Mouse (Mus musculus): Measurements from ENCODE around the gene Rplp1. TPM values are rescaled to one million over a fixed set of nuclear protein-coding genes. Genes with fewer than 3 reads are reported as not detected.
A peak's percentile ranks its signal among the peaks of the same experiment; 100 is the strongest.

Rplp1 gene
- 998 and 1,098 TPM in 2 replicates for polyA plus RNA-seq (2015; fragmentation: Nextera tagmentation; extraction: Ambion mirVana)

DNA sequence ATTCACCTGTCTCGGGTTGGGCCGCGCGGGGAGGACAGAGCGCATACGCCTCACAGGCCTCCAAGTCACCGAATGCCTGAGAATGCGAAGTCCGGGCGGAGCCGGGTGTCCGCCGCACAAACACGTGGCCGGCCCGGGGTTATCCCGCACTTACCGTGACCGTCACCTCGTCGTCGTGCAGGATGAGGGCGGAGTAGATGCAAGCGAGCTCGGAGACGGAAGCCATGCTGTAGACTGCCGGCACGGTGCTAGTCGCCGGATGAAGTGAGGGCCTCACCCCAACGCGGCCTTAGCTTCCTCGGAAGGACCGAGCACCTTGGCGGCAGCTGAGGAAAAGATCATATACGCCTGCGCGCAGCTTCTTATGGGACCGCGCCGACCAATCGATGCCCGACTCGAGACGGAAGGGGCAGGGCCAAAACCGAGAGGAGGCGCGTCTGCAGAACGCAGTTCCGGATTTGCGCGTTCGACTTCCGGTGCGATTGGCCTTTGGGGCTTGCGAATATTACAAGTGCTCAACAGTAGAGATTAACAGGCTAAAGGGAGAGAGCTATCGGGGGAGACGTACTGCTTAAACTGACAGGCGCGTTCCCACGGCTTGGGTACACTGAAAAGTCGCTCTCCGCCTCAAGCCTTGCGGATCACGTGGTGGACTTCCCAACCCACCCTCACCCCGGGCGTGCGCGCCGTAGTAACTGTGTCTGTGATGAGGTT is at the start of gene Rplp1:
TSS of gene Rplp1 (minus strand) at position 340 of the 714 bp plus-strand sequence.
- WGBS, result under 1% methylated on average over 70 of the region's 70 CpGs
- Histone ChIP-seq H3K4me2 (peak within 1 kb of the TSS; percentile 85), H3K9ac (replicated peaks) (peak within 1 kb of the TSS; percentile 90), H3K36me3 (peaks cover 23% of the 10 kb centered on the region), H3K27me3 (replicated peaks) (no peaks in the 10 kb centered on the region), H3K27ac (replicated peaks) (peak within 1 kb of the TSS; percentile 91), H3K4me1 (peaks cover 21% of the 10 kb centered on the region), H3K9me3 (replicated peaks) (no peaks in the 10 kb centered on the region), H3K4me3 (replicated peaks) (peak within 1 kb of the TSS; percentile 92)
- peak; percentile 97 for ATAC-seq (ENCODE audit: low FRiP score)

DNA sequence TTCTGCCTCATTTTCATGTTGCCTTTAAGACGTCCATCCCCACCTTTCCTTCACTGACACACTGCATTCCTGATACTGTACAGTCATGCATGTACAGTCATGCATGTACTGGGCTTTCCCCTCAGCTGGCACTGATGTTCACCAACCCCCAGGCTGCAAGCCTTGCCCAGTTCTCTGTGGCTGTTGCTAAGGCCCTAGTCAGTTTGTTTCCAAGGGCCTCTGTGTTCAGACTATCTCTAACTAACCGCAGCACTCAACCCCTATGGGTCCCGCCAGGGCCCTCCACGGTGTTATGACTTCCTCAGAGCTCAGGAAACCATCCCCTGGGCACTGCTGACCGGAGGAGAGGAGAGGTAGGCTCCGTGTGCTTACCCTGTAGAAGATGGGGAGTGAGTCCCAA is 49.0 kb upstream of the Rplp1 start:
- H3K27ac ChIP-seq (replicated peaks), result no peak overlapping the region
- WGBS, result 74% methylated on average over 6 of the region's 6 CpGs
- H3K4me2 ChIP-seq, result no peak overlapping the region
- H3K4me1 ChIP-seq, result 0 out of 2 replicates have a peak, but pooled peaks cover 7% of the 10 kb centered on the region
- no peak overlapping the region for H3K9ac ChIP-seq (replicated peaks)
- H3K36me3 ChIP-seq, result no peaks in the 10 kb centered on the region
- H3K27me3 ChIP-seq (replicated peaks), result no peaks in the 10 kb centered on the region
- ATAC-seq (ENCODE audit: low FRiP score), result no peak
- no peak overlapping the region for H3K4me3 ChIP-seq (replicated peaks)
- no peaks in the 10 kb centered on the region for H3K9me3 ChIP-seq (replicated peaks)

DNA sequence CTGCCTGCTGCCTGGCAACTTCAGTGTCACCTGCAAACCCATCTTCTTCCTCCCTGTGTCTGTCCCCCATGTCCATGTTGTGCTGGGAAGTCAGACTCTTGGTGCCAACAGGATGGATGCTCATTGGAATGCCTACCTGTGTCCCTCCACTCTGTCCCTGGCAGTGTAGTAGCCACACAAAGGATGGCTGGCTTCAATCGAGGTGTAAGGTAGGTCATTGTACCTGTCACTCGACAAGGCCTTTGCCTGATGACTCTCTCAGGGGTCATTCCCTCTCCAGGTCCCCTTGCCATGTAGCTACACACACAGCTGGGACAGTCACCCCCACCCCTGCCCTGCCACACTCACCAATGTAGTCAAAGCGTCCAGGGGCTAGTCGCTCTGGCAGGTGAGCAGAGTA is 46.8 kb upstream of the Rplp1 start:
- Histone ChIP-seq H3K4me1 (0 out of 2 replicates have a peak, but pooled peaks cover 7% of the 10 kb centered on the region), H3K9me3 (replicated peaks) (no peaks in the 10 kb centered on the region), H3K4me3 (replicated peaks) (no peak overlapping the region), H3K9ac (replicated peaks) (no peak overlapping the region), H3K27me3 (replicated peaks) (no peaks in the 10 kb centered on the region), H3K36me3 (no peaks in the 10 kb centered on the region), H3K27ac (replicated peaks) (no peak overlapping the region), H3K4me2 (no peak overlapping the region)
- 87% methylated on average over 4 of the region's 4 CpGs for WGBS
- ATAC-seq (ENCODE audit: low FRiP score), result no peak

DNA sequence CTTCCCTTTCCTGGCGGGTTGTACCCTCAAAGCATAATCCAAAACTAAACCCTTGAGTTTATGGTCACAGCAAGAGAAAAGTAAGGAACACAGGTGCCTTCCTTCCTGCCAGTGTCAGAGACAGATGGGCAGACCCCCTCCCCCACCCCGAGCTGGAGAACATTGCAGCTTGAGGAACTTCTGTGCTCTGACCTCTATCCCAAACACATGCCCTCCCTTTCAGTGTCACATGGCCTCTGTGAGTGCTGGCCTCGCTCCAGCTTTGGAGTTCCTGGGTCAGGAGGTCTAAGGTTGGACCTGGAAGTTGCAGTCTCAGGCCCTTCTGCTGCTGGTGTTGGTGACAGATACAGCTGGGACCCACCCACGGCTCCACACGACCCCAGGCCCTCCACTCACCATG is 46.4 kb upstream of the Rplp1 start:
- 0 out of 2 replicates have a peak, but pooled peaks cover 3% of the 10 kb centered on the region for H3K4me1 ChIP-seq
- WGBS, result 76% methylated on average over 5 of the region's 5 CpGs
- no peak overlapping the region for H3K4me2 ChIP-seq
- no peak for ATAC-seq (ENCODE audit: low FRiP score)
- no peaks in the 10 kb centered on the region for H3K27me3 ChIP-seq (replicated peaks)
- no peaks in the 10 kb centered on the region for H3K9me3 ChIP-seq (replicated peaks)
- H3K27ac ChIP-seq (replicated peaks), result no peak overlapping the region
- H3K4me3 ChIP-seq (replicated peaks), result no peak overlapping the region
- no peaks in the 10 kb centered on the region for H3K36me3 ChIP-seq
- no peak overlapping the region for H3K9ac ChIP-seq (replicated peaks)

DNA sequence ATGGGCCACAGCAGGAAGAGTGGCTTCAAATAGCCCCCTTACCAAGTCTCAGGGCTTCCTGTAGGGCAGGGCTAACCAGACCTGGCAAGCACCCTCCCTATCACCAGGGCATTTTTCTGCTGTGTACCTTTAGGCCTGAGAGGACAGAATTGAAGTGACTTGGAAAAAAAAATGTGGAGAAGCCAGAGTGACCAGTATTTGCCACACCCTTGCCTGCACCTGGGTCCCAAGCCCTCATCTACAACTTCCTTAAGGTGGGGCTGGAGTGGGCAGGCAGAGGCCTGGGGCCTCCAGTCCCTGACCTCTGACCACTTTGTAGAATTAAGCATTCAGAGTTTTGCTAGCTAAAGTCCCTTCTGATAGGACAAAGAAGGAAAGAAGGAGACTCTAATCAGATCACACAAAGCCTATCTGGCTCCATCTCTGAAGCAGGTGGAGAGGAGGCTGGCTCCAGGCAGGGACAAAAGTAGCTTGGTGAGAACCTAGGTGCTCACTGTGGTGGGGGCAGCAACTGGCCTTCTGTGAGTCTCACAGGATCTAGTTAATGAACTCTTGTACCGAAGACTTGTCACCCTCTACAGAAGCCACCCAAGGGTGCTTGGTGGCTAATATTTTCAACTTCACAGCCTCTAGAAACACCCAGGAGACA is 45.7 kb upstream of the Rplp1 start:
- H3K4me3 ChIP-seq (replicated peaks), result no peak overlapping the region
- H3K9ac ChIP-seq (replicated peaks), result no peak overlapping the region
- H3K4me1 ChIP-seq, result 0 out of 2 replicates have a peak, but pooled peaks cover 2% of the 10 kb centered on the region
- H3K27me3 ChIP-seq (replicated peaks), result no peaks in the 10 kb centered on the region
- no peaks in the 10 kb centered on the region for H3K36me3 ChIP-seq
- 100% methylated on average over 1 of the region's 1 CpGs for WGBS
- no peak overlapping the region for H3K27ac ChIP-seq (replicated peaks)
- no peak for ATAC-seq (ENCODE audit: low FRiP score)
- H3K9me3 ChIP-seq (replicated peaks), result no peaks in the 10 kb centered on the region
- H3K4me2 ChIP-seq, result no peak overlapping the region

DNA sequence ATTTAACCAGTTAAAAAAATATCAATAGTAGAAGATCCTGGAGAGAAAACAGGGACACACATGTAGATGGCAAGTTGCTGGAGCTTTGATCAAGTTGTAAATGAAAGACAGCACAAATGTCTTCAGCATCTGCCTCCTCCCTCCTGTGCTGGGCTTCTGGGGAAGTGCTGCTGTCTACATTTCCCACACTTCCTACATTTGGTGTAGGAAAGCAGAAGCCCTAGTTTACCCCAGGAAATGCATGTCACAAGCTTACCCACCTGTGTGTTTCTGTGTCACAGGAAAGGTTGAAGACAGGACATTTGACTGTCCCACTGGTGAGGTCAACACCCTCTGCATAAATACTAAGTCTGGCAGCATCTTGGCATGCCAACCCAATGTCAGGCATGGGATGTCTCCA is 40.4 kb upstream of the Rplp1 start:
- Histone ChIP-seq H3K4me3 (replicated peaks) (no peak overlapping the region), H3K4me1 (peaks cover 6% of the 10 kb centered on the region; the same call in 1 of the 2 replicates), H3K9me3 (replicated peaks) (no peaks in the 10 kb centered on the region), H3K27ac (replicated peaks) (no peak overlapping the region), H3K36me3 (no peaks in the 10 kb centered on the region), H3K9ac (replicated peaks) (no peak overlapping the region), H3K27me3 (replicated peaks) (no peaks in the 10 kb centered on the region), H3K4me2 (no peak overlapping the region)
- no peak for ATAC-seq (ENCODE audit: low FRiP score)

DNA sequence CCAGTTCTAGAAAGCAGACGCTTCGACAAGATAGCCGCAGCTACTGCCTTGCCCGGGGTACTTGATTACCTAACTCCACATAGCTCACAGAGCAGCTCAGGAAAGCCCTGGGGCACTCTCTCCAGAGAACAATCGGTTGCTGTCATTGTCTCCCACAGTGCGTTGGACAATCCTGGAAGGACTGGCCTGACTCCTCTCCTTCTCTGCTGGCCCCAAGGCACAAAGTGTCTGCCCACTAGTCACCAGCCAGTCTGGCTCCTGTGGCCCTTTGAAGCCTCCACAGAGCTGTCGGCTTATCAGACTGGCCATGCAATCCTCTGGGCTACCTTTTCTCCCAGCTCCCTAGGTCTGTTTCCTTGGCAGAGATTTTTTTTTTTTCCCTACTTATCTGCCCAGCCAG is 37.9 kb upstream of the Rplp1 start:
- Histone ChIP-seq H3K9me3 (replicated peaks) (no peaks in the 10 kb centered on the region), H3K36me3 (no peaks in the 10 kb centered on the region), H3K27ac (replicated peaks) (0 out of 2 replicates have a peak overlapping the region, but pooled peaks have one; percentile 5), H3K27me3 (replicated peaks) (no peaks in the 10 kb centered on the region), H3K4me2 (no peak overlapping the region), H3K9ac (replicated peaks) (no peak overlapping the region), H3K4me1 (peaks cover 13% of the 10 kb centered on the region), H3K4me3 (replicated peaks) (no peak overlapping the region)
- WGBS, result 49% methylated on average over 7 of the region's 7 CpGs
- ATAC-seq (ENCODE audit: low FRiP score), result no peak

DNA sequence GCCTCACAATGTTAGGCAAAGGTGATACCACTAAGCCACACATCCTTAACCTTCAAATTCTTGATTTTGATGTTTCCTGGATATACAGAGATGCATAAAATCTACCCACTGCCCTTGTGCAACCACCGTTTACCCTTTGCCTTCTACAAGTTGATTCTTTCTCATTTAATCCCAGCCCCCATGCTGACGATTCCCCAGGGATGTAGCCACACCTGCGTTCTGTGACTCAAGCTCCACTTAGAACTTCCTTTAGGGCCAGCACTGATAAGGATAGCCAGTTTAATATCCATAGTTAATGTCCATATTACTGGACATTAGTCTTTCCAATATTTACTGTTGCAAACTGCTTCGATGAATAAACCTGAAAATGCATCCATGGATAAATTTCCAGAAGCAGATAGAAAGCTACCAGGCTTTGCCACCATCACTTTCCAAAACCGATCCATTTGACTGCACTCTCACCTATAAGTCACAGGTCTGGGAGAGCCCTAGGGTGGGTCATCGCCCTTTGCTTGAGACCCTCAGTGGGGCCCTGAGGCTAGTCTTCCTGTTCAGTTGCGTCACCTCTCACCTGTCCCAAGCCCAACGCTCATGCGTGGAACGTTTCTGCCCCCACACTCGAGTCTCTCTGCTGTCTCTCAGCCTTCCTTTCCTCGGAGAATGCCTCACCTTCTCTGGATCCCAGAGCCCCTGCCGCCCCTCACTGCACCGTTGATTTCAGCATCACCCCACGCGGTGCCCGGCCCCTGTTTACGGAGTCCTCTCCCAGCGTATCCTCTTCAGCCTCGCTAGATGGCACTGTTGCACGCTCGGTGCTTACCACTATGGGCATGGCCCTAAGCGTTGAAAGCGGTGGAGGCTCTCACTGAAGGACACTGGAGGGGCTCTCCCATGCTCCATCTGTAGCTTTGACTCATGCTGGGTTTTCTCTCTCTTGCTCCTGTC is 33.3 kb upstream of the Rplp1 start:
- H3K9me3 ChIP-seq (replicated peaks), result no peaks in the 10 kb centered on the region
- peak; percentile 84 for ATAC-seq (ENCODE audit: low FRiP score)
- H3K4me1 ChIP-seq, result peaks cover 19% of the 10 kb centered on the region
- H3K9ac ChIP-seq (replicated peaks), result peak overlapping the region; percentile 18
- peak overlapping the region; percentile 68; the same call in 1 of the 2 replicates for H3K27ac ChIP-seq (replicated peaks)
- H3K27me3 ChIP-seq (replicated peaks), result no peaks in the 10 kb centered on the region
- WGBS, result 6% methylated on average over 24 of the region's 24 CpGs
- peak overlapping the region; percentile 100 for H3K4me2 ChIP-seq
- no peaks in the 10 kb centered on the region for H3K36me3 ChIP-seq
- H3K4me3 ChIP-seq (replicated peaks), result peak overlapping the region; percentile 67

DNA sequence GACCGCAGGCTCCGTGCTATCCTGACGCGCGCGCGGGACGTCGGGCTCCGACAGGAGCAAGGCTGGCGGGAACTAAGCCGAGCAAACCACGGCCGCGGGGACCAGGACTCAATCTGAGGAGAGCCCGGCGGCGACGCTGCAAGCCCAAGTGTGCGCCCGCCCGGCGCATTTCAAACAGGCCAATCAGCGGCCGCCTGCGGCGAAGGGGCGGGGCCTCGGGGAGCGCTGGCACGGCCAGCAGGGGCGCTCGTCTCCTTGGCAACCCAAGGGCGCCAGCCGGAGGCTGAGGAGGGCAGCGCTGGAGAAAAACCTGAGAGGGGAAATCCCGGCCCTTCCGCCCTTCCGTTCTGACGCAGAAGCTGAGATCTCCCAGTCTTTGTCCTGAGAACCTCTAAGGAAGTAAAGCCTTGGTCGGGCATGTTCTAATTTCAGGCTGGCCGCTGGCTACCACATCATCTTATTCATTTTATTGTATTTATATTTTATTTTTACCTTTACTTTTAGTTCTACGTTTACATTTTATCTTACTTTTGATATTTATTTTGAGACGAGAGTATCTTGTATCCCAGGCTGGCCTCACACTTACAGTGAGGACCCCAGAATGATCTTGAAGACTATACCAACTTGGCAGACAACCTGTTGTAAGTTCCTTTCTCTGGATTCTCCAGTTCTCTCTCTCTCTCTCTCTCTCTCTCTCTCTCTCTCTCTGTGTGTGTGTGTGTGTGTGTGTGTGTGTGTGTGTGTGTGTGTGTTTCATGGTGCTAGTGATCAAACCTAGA is 32.5 kb upstream of the Rplp1 start, which contains the start of gene Kif23:
TSS of gene Kif23 (minus strand) at position 152 of the 779 bp plus-strand sequence.
- Histone ChIP-seq H3K9me3 (replicated peaks) (no peaks in the 10 kb centered on the region), H3K4me3 (replicated peaks) (peak within 1 kb of the TSS; percentile 67), H3K4me2 (peak within 1 kb of the TSS; percentile 100), H3K36me3 (no peaks in the 10 kb centered on the region), H3K27ac (replicated peaks) (peak within 1 kb of the TSS; percentile 68), H3K9ac (replicated peaks) (peak within 1 kb of the TSS; percentile 64), H3K4me1 (peaks cover 19% of the 10 kb centered on the region), H3K27me3 (replicated peaks) (no peaks in the 10 kb centered on the region)
- ATAC-seq (ENCODE audit: low FRiP score), result peak; percentile 91
- 1% methylated on average over 44 of the region's 44 CpGs for WGBS

DNA sequence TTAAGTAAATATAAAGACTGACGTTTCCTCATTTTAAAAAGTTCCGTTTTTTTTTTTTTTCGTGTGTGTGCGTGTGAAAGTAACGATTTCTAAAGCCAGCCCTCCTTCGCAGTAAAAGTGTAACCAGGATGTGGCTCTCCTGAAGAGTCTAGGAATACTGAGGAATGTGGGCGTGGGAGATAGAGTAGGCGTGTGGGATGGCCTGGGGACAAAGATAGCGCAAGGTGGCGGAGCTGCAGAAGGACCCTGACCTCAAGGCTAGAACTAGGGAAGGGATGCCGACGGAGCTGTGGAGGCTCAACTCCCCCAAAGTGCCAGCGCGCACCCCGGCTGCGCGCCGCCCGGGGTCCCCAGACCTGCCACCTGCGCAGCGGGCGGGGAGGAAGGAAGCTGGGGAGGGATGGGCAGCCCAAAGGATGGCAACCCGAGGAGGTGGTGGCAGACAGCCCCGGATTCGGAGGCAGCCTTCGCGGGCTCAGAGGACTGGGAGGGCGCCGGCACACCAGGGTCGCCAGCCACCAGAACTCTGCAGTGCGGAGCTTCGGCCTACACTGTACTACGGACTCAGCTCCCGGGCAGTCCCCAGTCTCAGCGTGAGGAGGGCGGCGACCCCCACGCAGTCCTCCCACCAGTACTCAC is 31.8 kb upstream of the Rplp1 start:
- no peaks in the 10 kb centered on the region for H3K27me3 ChIP-seq (replicated peaks)
- H3K27ac ChIP-seq (replicated peaks), result no peak overlapping the region
- H3K4me3 ChIP-seq (replicated peaks), result peak overlapping the region; percentile 67
- peaks cover 17% of the 10 kb centered on the region for H3K4me1 ChIP-seq
- no peaks in the 10 kb centered on the region for H3K9me3 ChIP-seq (replicated peaks)
- H3K9ac ChIP-seq (replicated peaks), result peak overlapping the region; percentile 64
- no peaks in the 10 kb centered on the region for H3K36me3 ChIP-seq
- under 1% methylated on average over 33 of the region's 38 CpGs for WGBS
- peak overlapping the region; percentile 100 for H3K4me2 ChIP-seq
- peak; percentile 78 for ATAC-seq (ENCODE audit: low FRiP score)
